Mouse (Mus musculus) heart, embryonic 13.5 days (tissue): Measurements from ENCODE around the gene Anxa1. TPM values are rescaled to one million over a fixed set of nuclear protein-coding genes. Genes with fewer than 3 reads are reported as not detected.
A peak's percentile ranks its signal among the peaks of the same experiment; 100 is the strongest.

Experiments
- ATAC-seq: fragments of 200-750 bp; cut with Nextera tagmentation; 2 replicates; pipeline ENCODE4 v1.8.0; 2017; ENCODE audit warnings: moderate TSS enrichment; ENCODE audit not compliant: insufficient number of reproducible peaks, low FRiP score, low TSS enrichment; ENCODE audit errors: extremely low read depth
- H3K27ac ChIP-seq: fragments of 300-500 bp; sonication (generic); replicated peaks from 2 replicates; pipeline ENCODE4 v1.5.1; 2015; ENCODE audit warnings: moderate library complexity, mild to moderate bottlenecking, inconsistent platforms
- H3K27me3 ChIP-seq: fragments of 300-500 bp; sonication (generic); replicated peaks from 2 replicates; pipeline ENCODE4 v1.6.1; 2015; ENCODE audit warnings: mild to moderate bottlenecking, inconsistent platforms
- H3K36me3 ChIP-seq: fragments of 300-500 bp; sonication (generic); 2 replicates; pipeline ENCODE4 v1.6.1; 2015; ENCODE audit warnings: mild to moderate bottlenecking, inconsistent platforms
- H3K4me1 ChIP-seq: fragments of 300-500 bp; sonication (generic); 2 replicates; pipeline ENCODE4 v1.6.1; 2015; ENCODE audit warnings: inconsistent platforms
- H3K4me2 ChIP-seq: fragments of 300-500 bp; sonication (generic); 2 replicates; pipeline ENCODE4 v1.6.1; 2015; ENCODE audit warnings: inconsistent platforms, mild to moderate bottlenecking, moderate library complexity
- H3K4me3 ChIP-seq: fragments of 300-500 bp; sonication (generic); 2 replicates; pipeline ENCODE4 v1.5.1; 2015; ENCODE audit warnings: moderate library complexity, mild to moderate bottlenecking, inconsistent platforms
- H3K9ac ChIP-seq: fragments of 300-500 bp; sonication (generic); 2 replicates; pipeline ENCODE4 v1.6.1; 2015; ENCODE audit warnings: inconsistent platforms, mild to moderate bottlenecking, moderate library complexity
- H3K9me3 ChIP-seq: fragments of 300-500 bp; sonication (generic); 2 replicates; pipeline ENCODE4 v1.6.1; 2016; ENCODE audit warnings: inconsistent platforms
- WGBS: fragments of 180-500 bp; shearing (Covaris S2); methylation state at CpG from one replicate; pipeline ENCODE4 v1.1.7; 2015; ENCODE audit warnings: mixed read lengths; 5-methylcytosine and 5-hydroxymethylcytosine counted together
- polyA plus RNA-seq: library from polyadenylated mRNA; unstranded; fragments of >200 nt; fragmentation: Nextera tagmentation; extraction: Ambion mirVana; gene quantifications from 2 replicates; pipeline ENCODE4 v1.2.1, GENCODE M21; 2015

Anxa1 gene
- polyA plus RNA-seq, 1 experiment from 2014 or later = 22.6 TPM

- Histone ChIP-seq H3K4me3 (no peak overlapping the region), H3K9me3 (no peaks in the 10 kb centered on the region), H3K27me3 (no peaks in the 10 kb centered on the region), H3K27ac (no peak overlapping the region), H3K4me2 (no peak overlapping the region), H3K36me3 (no peaks in the 10 kb centered on the region), H3K4me1 (no peaks in the 10 kb centered on the region), H3K9ac (no peak overlapping the region)
- 76% methylated on average over 2 of the region's 2 CpGs for WGBS
- ATAC-seq = no peak
These were observed 20.6 kb downstream of the Anxa1 start for GRCm38 (mm10) chr19:20370175-20370574.

GRCm38 (mm10) chr19:20366571-20366970 lies 24.2 kb downstream of the Anxa1 start:
- 73% methylated on average over 5 of the region's 5 CpGs for WGBS
- Histone ChIP-seq H3K4me3 (no peak overlapping the region), H3K9ac (no peak overlapping the region), H3K9me3 (no peaks in the 10 kb centered on the region), H3K36me3 (no peaks in the 10 kb centered on the region), H3K27me3 (no peaks in the 10 kb centered on the region), H3K27ac (no peak overlapping the region), H3K4me1 (no peaks in the 10 kb centered on the region), H3K4me2 (no peak overlapping the region)
- no peak for ATAC-seq

DNA sequence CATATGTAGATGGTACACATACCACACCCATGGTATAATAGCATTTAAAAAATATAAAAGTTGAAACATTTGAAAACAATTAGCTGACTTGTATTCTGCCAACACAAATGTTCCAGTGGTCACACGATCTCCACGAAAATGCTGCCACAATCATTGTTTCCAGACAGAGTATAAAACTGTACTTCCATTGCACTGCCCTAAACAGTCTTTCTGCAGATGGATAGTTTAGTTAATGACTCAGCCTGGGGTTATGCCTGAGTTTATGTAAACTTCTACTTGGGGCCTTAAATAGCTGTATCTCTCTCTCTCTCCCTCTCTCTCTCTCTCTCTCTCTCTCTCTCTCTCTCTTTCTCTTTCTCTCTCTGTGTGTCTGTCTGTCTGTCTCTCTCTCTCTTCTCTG lies 24.7 kb downstream of the Anxa1 start:
- H3K9me3 ChIP-seq = no peaks in the 10 kb centered on the region
- H3K27ac ChIP-seq = no peak overlapping the region
- no peak overlapping the region for H3K4me3 ChIP-seq
- H3K4me2 ChIP-seq = no peak overlapping the region
- no peaks in the 10 kb centered on the region for H3K4me1 ChIP-seq
- 0 out of 2 replicates have a peak, but pooled peaks cover 5% of the 10 kb centered on the region for H3K27me3 ChIP-seq
- no peak for ATAC-seq
- no peak overlapping the region for H3K9ac ChIP-seq
- no peaks in the 10 kb centered on the region for H3K36me3 ChIP-seq
- WGBS = 66% methylated on average over 2 of the region's 2 CpGs

DNA sequence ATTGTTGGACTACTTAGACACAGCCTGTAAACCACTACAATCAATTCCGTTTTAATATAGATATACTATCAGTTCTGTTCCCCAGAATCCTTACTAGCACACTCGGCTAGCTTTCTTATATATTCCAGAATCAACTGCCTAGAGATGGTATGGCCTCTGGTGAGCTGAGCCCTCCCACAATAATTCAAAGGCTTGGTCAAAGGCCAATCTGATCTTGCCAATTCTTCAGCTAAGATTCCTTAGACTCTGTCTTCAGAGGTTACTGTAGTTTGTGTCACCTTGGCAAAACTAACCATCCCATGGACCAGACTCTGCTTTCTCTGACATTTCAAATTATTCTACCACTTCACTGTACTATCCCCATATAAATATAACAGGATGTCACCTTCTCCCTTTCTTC lies 25.4 kb downstream of the Anxa1 start:
- Histone ChIP-seq H3K9ac (no peak overlapping the region), H3K27ac (no peak overlapping the region), H3K4me2 (no peak overlapping the region), H3K36me3 (no peaks in the 10 kb centered on the region), H3K4me1 (no peaks in the 10 kb centered on the region), H3K9me3 (no peaks in the 10 kb centered on the region), H3K4me3 (no peak overlapping the region), H3K27me3 (0 out of 2 replicates have a peak, but pooled peaks cover 5% of the 10 kb centered on the region)
- ATAC-seq = no peak
- 60% methylated on average over 2 of the region's 2 CpGs for WGBS

- Histone ChIP-seq H3K4me2 (no peak overlapping the region), H3K27me3 (0 out of 2 replicates have a peak, but pooled peaks cover 5% of the 10 kb centered on the region), H3K9ac (no peak overlapping the region), H3K4me3 (no peak overlapping the region), H3K4me1 (no peaks in the 10 kb centered on the region), H3K36me3 (no peaks in the 10 kb centered on the region), H3K27ac (no peak overlapping the region), H3K9me3 (no peaks in the 10 kb centered on the region)
- ATAC-seq = no peak
- WGBS = 81% methylated on average over 13 of the region's 13 CpGs
These were observed 25.8 kb downstream of the Anxa1 start for GRCm38 (mm10) chr19:20364931-20365330.

- Histone ChIP-seq H3K4me3 (no peak overlapping the region), H3K27ac (no peak overlapping the region), H3K4me1 (no peaks in the 10 kb centered on the region), H3K27me3 (0 out of 2 replicates have a peak, but pooled peaks cover 5% of the 10 kb centered on the region), H3K9ac (no peak overlapping the region), H3K9me3 (no peaks in the 10 kb centered on the region), H3K36me3 (no peaks in the 10 kb centered on the region), H3K4me2 (no peak overlapping the region)
- no peak for ATAC-seq
- 61% methylated on average over 10 of the region's 10 CpGs for WGBS
These were observed 27.5 kb downstream of the Anxa1 start for GRCm38 (mm10) chr19:20363221-20363620.

DNA sequence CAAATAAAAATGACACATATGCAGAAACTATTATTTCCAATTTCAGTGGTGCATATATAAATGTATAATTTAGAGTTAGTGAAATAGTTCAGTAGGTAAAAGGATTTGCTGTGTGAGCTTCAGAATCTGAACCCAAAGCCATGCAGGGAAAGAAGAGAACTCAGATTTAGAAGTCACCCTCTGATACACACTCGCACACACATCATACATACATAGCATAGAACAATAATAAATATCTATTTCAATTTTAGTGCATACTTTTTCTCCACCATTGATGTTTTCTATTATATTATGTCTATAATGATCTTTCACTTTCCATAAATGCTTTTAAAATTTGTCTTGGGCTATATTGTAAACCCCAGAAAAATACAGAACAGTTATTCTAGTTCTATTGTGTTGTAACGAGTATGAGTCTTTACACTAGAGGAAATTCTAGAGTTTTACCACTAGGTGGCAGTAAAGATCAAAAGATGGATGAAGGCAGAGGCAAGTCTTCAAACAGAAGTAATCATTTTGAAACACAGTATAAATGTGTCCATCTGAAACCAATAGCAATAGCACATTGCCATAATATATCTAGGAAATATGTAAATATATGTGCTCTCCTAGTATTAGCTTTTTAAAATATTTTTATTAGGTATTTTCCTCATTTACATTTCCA lies 28.7 kb downstream of the Anxa1 start:
- H3K4me3 ChIP-seq = no peak overlapping the region
- no peak for ATAC-seq

GRCm38 (mm10) chr19:20358679-20359078 lies 32.1 kb downstream of the Anxa1 start:
- H3K27me3 ChIP-seq = 0 out of 2 replicates have a peak, but pooled peaks cover 5% of the 10 kb centered on the region
- H3K36me3 ChIP-seq = no peaks in the 10 kb centered on the region
- H3K27ac ChIP-seq = no peak overlapping the region
- H3K9me3 ChIP-seq = no peaks in the 10 kb centered on the region
- WGBS = 56% methylated on average over 5 of the region's 5 CpGs
- H3K4me2 ChIP-seq = no peak overlapping the region
- no peak overlapping the region for H3K9ac ChIP-seq
- ATAC-seq = no peak
- no peaks in the 10 kb centered on the region for H3K4me1 ChIP-seq
- no peak overlapping the region for H3K4me3 ChIP-seq

More for the DNA sequence above, 28.7 kb downstream of the Anxa1 start:
- Histone ChIP-seq H3K4me1 (no peaks in the 10 kb centered on the region), H3K36me3 (no peaks in the 10 kb centered on the region), H3K9me3 (no peaks in the 10 kb centered on the region), H3K9ac (no peak overlapping the region), H3K27ac (no peak overlapping the region), H3K4me2 (no peak overlapping the region), H3K27me3 (0 out of 2 replicates have a peak, but pooled peaks cover 5% of the 10 kb centered on the region)
- 42% methylated on average over 2 of the region's 2 CpGs for WGBS

- H3K27ac ChIP-seq = no peak overlapping the region
- no peaks in the 10 kb centered on the region for H3K4me1 ChIP-seq
- no peaks in the 10 kb centered on the region for H3K36me3 ChIP-seq
- no peaks in the 10 kb centered on the region for H3K9me3 ChIP-seq
- no peak overlapping the region for H3K4me3 ChIP-seq
- 8% methylated on average over 8 of the region's 8 CpGs for WGBS
- H3K9ac ChIP-seq = no peak overlapping the region
- H3K4me2 ChIP-seq = no peak overlapping the region
- no peaks in the 10 kb centered on the region for H3K27me3 ChIP-seq
- no peak for ATAC-seq
These were observed 45.3 kb downstream of the Anxa1 start for GRCm38 (mm10) chr19:20345317-20345917.

GRCm38 (mm10) chr19:20344511-20345316 lies 46.0 kb downstream of the Anxa1 start:
- H3K36me3 ChIP-seq = no peaks in the 10 kb centered on the region
- no peaks in the 10 kb centered on the region for H3K4me1 ChIP-seq
- no peaks in the 10 kb centered on the region for H3K9me3 ChIP-seq
- H3K9ac ChIP-seq = no peak overlapping the region
- 48% methylated on average over 11 of the region's 11 CpGs for WGBS
- H3K4me2 ChIP-seq = peak overlapping the region; percentile 41
- no peak for ATAC-seq
- no peak overlapping the region for H3K4me3 ChIP-seq
- H3K27ac ChIP-seq = no peak overlapping the region
- no peaks in the 10 kb centered on the region for H3K27me3 ChIP-seq

- Histone ChIP-seq H3K27ac (no peak overlapping the region), H3K4me2 (no peak overlapping the region), H3K9me3 (no peaks in the 10 kb centered on the region), H3K36me3 (no peaks in the 10 kb centered on the region), H3K4me1 (no peaks in the 10 kb centered on the region), H3K9ac (no peak overlapping the region), H3K27me3 (no peaks in the 10 kb centered on the region), H3K4me3 (no peak overlapping the region)
- WGBS = 74% methylated on average over 10 of the region's 10 CpGs
- no peak for ATAC-seq
These were observed 46.7 kb downstream of the Anxa1 start for GRCm38 (mm10) chr19:20344052-20344451.
